Mouse (Mus musculus) bone marrow macrophage, adult 2 months (primary cell): Measurements from ENCODE around the gene Otop1.

ENCODE experiments used
- CTCF ChIP-seq: IDR thresholded peaks from 2 replicates; pipeline ENCODE4 v1.5.1; 2012; ENCODE audit warnings: low read depth, mild to moderate bottlenecking, low read length, moderate library complexity
- POLR2A ChIP-seq: IDR thresholded peaks from 2 replicates; pipeline ENCODE4 v1.6.1; 2012; ENCODE audit warnings: mild to moderate bottlenecking, low read depth, low read length, borderline replicate concordance

DNA sequence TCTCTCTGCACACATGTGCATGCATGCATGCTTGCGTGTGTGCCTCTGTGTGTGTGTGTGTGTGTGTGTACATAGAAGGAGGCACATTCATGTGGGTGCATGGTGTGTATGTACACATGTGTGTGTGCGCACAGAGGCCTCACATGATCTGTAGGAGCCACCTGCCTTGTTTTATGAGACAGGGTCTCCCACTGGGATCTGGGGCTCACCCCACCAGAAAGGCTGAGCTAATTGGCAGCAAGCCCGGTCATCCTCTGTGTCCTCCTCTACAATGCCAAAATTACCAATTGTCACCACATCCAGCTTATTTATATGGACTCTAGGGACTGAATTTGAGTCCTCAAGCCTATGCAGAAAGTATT is 34.3 kb upstream of the Otop1 start:
- TF ChIP-seq CTCF (no peak), POLR2A (no peak)
